Mouse (Mus musculus) gastrocnemius, postnatal 14 days (tissue): ENCODE measurements around the gene Lgals2. TPM values are rescaled to one million over a fixed set of nuclear protein-coding genes. Genes with fewer than 3 reads are reported as not detected.

Experiments
- DNase-seq: peaks from one replicate; pipeline ENCODE4 v3.0.0; 2021; ENCODE audit warnings: mixed read lengths
- intact Hi-C: fragments of 180-260 bp; cut with DNase I; formaldehyde crosslinking; loops from one replicate; pipeline ENCODE4 v1.15.1; 2025; ENCODE audit warnings: low total_unique reads
- total RNA-seq, 2 experiments: library from RNA; stranded (reverse); gene quantifications; 2 replicates each; pipeline ENCODE4 v1.2.3; 2021

Gene Lgals2
- total RNA-seq, 2 experiments from 2014 or later: not detected

DNA sequence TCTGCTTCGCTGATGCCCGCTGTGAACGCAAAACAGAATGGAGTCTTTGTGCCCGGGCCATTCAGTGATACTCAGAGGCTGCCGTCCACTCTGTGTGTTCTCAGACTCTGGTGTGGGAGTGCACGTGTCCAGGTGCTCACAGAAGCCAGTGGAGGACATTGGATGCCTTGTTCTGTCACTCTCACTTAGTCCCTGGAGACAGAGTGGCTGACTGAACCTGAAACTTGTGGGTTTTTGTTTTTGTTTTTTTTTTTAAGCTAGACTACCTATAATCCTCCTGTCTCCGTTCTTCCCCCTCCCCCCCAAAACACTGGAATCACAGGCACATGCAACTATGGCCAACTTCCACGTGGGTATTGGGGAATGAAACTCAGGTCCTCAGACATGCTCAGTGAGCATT is 9.0 kb downstream of the Lgals2 start:
- intact Hi-C loops: no loop called here
- DNase-seq: no peak

DNA sequence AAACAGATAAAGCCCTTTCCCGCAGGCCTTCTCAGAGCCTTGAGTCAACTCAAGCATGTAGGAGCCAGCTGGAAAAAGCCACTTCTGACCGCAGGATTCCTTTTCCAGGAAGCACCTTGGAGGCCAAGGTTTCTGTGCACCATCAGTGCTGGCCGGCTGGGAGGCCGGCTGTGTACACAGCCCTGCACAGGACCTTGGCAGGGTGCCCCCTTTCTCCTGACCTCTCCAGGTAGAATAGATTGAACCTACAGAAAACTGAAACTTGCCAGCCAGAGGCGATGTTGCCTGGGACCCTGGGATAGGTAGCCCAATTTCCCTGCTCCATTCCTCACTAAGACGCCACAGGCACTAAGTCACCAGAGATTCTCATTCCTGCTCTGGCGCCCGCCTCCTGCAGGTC is 9.5 kb downstream of the Lgals2 start:
- intact Hi-C loops: no loop called here
- no peak for DNase-seq

DNA sequence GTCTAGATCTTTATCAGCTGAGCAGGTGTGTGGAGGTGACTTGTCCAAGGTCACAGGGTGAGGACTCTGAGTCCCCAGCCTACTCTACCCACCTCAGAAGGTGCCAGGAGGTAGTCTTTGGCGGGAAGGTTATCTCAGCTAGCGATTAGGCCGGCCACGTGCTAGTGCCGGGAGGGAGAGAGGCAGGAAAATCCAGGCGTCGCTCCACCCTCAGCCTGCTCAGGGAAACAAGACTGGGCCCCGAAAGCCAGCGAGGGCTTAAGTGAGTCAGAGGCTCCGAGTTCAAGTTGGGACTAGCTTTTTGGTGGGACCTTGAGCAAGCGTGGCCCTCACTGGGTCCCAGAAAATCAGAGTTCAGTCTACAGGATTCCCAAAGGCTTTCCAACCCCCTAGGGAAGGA is 10.0 kb downstream of the Lgals2 start:
- intact Hi-C loops: no loop called here
- DNase-seq: no peak

DNA sequence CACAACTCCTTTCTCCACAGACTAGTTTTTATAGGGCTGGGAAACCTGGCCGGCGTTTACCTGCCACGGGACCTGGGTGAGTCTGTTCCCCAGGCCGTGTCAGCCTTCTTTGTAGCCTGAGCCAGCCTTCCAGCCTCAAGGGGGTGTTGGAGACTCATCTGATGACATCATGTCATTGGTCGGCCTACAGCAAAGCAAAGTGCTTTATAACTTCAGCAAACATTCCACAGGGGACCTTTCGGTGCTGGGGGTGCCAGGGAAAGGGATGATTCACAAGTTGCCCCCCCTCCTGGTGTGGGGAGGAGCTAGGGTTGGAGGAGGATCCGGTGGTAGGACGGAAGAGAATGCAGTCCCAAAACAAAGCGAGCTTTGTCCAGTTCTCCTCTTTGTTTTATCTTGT is 10.5 kb downstream of the Lgals2 start:
- peak; percentile 78 for DNase-seq
- intact Hi-C loops: no loop called here

DNA sequence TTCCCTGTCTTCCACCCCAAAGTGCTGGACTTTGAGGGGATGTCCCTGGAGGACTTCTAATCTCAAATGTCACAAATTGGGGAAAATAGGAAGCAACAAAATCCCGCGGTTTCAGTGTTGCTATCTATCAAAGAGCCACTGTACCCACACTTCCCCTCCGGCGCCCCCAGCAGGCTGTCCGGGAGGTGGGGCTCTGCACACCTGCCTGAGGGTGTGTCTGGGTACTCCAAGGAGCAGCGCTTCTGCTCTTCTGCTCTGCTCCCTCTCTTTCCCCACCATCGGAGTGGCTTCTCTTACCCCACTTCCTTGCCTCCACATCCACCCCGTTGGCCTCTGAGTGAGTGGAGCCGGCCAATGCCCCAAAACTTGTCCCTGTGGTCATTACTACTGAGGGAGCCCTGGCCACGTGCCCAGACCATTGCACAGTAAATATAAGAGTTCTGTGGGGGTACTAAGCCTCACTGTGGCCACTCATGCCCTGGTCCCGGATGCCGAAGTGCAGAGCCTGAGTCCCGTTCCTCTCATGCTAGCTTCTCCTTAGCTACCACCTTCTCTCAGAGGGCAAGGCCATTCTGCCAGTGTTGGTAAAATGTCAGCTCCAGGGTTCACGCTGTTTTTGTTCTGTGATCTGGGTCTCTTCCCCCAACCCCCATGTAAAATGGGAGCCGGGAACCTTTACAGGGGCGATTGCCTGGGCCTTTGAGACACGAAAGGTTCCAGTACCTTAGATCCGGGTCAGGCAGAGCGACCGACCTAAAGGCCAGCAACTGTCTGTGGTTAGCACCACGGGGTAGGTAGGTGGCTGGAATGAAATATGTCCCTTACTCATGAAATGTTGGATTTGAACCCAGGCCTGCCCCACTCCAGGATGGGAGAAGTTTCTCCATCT is 11.5 kb downstream of the Lgals2 start:
- no peak for DNase-seq
- intact Hi-C loops: no loop called here

DNA sequence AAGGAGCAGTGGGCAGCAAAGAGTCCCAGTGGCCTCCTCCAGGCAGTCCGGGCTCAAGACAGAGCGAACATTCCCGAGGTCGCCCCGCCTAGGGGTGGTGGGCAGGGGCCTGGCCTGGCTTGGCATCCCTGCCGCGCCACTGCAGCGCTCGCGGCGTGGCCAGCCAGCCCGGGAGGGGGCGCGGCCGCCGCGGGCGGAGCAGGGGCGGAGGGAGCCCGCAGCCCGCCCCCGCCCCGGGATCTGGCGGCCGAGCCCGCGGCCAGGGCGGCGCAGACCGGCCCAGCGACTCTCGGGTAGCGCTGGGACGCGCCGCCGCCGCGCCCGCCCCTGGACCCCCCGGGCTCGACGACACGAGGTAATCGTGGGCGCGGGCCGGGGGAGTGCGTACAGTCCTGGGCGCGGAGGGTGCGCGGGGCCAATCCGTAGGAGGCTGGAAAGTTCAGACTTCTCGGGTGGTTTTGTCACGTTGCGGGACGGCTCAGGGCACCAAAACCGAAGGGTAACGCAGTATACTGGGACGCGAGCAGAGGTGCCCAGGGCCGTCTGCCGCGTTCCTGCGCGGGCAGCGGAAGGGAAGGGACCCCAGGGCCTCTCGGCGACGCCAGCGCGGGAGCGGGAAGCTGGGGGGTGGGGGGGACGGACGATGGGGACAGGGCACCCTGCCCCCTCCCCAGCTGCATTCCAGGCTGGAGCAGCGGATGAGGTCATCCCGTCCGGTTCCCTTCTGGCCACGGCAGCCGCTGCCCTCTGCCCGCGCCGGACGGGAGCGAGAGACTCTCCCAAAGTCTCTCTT is 12.8 kb downstream of the Lgals2 start, which contains the start of gene Cdc42ep1:
Gene Cdc42ep1 (plus strand): TSS at position 254 of the 793 bp plus-strand sequence.
- intact Hi-C loops: no loop called here
- peak; percentile 81 for DNase-seq

DNA sequence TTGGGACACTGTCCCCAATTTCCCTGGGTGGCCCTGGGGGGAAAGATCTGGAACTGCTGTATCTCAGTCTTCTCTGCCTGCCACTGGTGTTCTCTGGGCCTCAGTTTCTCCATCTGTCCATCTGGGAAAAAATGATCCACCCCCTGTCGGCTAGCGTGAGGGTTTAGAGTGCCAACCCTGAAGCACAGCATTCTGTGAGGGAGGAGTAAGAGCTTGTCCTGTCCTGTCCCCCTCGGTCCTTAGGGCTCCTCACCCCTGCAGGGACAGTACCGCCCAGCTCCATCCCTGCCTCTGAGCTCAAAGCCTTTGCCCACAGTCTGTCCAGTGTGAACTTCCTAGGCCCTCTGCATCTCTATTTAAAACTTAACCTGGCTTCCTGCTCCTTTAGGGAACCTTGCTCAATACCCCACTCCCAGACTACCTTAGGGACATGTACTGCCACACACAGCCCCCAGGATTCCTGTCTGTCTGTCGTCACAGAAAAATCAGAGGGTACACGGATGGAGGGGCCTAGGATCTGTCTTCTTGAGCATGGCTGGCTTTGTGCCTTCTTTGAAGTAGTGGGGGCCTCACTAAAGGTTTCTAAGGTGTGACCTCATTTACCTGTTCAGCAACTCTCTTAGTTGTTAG is 14.1 kb downstream of the Lgals2 start:
- intact Hi-C loops: no loop called here
- no peak for DNase-seq

DNA sequence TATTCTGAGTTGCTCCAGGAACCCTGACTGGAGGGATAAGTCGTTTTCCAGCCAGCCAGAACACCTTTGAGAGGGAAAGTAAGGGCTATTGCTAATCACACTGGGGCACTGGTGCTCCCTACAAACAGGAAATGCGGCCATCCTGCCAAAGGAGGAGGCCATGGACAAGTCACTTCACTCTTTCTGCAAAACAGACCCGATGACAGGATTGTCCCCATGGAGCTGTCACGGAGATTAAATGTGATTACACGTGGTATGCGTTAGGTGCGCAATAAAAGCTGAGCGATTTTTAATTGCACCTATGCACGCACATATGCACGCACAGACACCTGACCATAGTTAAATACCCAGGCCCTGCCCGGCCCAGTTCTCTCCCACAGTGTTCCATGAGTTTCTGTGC is 14.6 kb downstream of the Lgals2 start:
- intact Hi-C loops: no loop called here
- no peak for DNase-seq

DNA sequence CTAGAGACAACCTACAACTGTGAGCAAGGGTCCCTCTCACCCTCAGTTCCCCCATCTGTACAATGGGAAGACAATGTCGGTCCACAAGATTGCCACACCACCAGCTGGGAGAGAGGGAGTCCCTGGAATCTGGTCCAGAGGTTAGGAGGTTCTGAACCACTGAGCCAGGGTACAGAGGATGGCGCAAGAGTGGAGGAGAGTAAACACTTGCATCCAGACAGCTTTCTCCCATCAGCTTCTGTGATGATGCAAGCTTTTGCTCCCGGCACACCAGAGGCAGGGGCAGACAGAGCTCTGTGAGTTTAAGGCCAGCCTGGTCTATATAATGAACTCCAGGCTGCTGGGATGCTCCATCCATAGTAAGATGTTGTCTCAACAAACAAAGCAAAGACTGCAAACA is 15.1 kb downstream of the Lgals2 start:
- DNase-seq: no peak
- intact Hi-C loops: no loop called here

DNA sequence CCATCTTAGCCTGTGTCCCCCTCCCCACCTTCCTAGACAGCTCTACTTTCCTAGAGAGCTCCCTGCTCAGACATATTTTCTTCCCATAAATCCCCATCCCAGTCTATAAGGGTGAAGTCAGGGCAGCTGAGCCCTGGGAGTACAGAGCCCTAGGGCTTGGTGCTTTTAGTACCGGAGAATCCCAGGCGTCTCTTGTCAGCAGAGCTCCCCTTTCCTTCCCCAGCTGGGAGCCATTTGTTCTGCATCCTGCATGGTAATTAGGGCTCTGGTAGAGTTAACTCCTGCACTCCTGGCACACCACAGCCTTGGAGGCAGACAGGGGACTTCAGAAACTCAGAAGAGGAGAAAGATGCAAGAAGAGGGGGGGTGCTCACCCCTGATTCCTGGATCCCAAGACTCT is 15.6 kb downstream of the Lgals2 start:
- intact Hi-C loops: no loop called here
- DNase-seq: no peak

DNA sequence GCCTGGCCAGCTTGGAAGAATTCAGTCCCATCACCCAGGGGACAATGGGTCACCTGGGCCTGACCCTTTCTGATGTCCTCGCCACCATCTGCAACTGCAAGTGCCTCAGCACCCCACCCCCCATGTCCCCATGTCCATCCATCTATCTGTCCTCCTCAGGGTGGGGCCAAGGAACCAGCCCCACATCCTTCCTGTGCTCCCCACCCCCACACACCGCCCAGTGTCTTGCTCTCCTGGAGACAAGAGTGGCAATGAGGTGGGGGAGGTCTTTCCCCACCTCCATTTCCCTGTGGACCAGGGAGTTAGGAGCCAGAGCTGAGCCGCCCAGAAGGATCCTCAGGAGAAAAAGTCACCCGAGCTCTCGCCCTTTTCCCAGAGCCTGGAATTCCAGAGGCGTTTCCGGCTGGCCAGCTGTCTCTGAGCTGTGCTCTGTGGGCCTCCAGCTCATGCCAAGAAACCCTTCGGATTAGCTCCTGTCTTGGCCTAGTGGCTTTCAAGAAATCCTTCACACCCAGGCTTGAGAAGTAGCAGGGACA is 19.2 kb downstream of the Lgals2 start:
- peak; percentile 67 for DNase-seq
- intact Hi-C loops: no loop called here

DNA sequence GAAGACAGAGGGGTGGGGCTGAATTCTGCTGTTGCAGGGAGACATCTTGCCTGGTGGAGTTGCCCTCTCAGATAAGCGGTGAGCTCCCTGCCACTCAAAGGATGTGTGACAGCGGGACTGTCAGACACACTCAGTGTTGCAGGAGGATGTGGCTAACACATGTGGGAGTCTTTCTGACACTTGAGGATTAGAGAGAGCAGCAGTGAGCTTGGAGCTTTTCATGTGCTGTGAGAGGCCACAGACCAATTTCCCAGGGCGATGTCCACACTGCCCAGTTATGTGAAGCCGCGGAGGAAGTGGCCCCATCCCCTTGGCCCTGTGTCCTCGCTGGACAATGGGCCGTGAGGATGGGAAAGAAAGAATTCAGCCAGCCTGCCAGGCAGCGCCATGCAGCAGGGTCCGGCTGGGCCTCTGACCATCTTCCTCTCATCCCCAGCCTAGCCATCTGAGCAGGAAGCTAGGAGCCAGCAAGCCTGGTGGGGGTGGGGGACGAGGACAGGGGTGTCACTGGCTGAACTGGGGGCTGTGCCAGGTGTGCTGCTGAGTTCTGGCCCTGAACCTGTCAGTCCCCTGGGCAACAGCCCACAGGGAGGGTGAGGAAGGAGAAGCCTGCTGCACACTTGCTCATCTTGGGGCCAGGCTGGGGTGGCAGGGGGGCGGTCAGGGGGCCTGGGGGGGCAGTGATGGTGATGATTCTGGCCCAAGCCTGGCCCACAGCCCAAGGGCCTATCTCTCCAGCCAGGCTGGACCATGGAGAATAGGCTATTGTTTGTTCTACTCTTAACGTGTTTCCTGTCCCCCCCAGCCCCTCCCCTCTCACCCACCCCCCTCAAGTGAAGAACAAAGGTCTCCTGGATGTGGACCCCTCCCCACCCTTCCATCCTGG is 19.9 kb downstream of the Lgals2 start:
- DNase-seq: peak; percentile 55
- intact Hi-C loops: no loop called here

DNA sequence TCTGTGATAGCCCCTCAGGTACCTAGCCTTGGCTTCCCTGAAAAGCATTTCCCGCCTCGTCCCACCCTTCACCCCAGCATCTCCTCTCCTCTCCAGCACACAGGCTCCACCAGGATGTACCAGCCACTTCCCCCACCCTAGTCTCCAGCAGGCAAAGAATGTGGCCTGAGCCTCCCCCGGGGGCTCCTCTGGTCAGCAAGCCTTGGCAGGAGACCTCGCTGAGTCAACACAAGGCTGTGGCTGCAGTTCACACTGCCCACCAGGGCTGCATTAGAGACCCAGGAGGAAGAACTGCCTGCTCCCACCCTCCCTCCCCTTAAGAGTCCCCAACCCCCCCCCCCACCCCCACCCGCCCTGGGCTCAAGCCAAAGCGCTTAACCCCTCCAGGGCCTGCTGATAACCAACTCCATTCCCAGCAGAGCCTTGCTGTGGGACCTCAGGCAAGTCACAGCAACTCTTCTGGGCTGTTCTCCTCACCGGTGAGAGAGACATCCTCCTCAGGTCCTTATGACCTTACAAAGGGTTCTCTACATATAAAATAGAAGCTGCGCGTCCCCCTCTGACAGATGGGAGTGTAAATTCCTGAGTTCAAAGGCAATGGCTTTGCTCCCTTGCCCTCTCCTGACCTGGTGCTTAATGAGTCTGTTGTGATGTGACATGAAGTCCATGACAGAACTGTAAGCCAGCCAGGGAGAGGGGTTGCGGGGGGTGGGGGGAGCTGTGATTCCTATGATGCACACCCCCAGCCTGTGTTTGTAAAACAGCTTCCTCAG is 20.9 kb downstream of the Lgals2 start:
- intact Hi-C loops: no loop called here
- DNase-seq: no peak

DNA sequence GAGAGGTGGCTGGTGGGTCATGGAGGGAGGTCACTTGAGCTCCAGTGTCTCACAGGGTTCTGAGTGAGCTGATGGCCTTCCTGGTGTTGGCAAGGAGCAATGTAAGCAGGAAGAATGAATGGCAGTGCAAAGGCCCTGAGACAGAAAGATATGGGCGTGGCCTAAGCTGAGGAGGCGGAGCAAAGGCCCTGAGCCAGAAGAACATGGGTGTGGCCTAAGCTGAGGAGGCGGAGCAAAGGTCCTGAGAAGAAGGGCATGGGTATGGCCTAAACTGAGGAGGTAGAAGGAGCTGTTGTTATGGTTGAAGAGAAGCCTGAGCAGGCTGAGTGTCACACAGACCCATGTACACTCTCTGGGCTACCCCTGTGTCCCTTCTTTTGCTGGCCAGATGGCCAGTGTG is 21.7 kb downstream of the Lgals2 start:
- DNase-seq: no peak
- intact Hi-C loops: no loop called here

DNA sequence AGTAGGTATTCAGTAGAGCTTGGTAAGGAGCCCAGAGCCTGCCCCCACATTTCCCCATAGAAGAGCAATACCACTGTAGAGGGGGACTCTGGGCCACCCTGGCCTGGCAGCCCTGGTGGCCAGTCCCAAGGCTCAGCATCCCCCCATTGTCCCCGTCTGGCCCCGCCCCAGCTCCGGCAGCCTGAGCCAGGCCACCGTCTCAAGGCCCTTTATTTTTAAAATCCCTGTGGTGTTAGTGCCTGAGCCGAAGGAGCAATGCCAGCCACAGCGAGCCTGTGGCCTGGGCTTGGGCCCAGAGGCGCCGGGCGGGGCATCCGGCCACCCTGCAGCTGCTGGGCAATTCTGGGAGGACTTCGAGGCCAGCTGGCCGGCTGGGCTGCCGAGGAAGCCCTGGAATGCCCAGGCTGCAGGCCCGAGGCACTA is 22.6 kb downstream of the Lgals2 start:
- DNase-seq: peak; percentile 90
- intact Hi-C loops: no loop called here

DNA sequence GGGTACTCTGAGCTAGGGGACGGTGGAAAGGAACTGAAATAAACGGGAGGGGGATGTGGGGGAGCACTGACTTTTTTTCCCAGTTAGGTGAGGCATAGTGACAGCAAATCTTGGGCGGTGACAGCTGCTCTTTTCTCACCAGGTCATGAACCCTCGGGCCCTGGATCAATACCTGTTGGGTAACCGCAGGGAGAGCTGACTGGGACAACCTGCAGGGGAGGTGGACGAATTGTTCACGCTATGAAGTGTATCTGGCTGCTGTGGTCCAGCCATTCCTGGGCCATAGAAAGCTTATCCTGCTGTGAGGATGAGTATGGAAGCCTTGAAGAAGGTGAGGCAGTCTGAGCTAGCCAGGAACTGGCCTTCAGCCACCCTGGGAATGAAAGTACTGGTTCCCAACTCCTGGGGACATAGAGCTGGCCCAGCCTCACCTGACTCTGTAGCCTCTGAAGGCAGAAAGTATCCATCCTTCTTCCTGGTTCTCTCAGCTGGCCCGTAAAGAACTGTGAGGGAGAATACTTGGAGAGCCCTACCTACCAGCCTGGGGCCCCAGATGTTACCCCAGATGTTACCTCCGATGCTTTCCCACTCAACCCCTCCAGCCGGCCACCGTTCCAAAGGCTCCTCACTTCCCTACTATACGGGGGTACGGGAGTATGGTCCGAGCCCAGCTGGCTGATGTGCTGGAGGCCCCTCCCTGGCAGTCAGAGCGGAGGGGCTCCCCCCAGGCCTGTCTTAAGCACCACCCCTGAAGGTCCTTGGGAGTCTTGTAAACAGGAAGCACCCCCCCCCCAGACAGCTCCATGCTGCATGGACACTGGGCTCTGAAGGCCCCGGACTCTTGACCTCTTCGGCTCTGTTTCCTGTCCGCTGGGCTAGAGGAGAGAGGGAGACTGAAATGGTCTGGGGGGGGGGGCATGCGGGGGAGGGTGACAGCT is 23.3 kb downstream of the Lgals2 start:
- intact Hi-C loops: no loop called here
- no peak for DNase-seq
